Mouse (Mus musculus): ENCODE results near the gene Mapkap1.

DNA sequence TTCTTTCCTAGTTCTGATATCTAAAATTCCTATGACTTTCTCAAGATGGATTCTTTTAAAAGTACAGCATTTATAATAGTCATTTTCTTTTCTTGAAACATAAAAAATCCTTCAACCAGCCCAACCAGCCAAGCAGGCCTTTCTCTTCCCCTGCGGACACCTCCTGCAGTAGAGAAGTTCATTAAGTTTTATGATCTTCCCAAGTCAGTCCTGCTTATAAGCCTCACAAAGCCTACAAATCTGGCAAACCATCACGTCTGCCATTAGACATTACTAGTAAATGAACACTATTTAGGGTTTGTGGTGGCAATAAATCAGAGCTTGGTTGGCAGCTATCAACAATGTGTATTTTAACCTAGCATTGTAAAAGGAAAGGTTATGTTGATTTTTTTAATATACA, 39.5 kb upstream of the Mapkap1 start:
- no peak for TF ChIP-seq USF1 (IDR thresholded peaks at IDR 0.05; ENCODE audit: low read depth)
- no peak for TF ChIP-seq POLR2A (IDR thresholded peaks at IDR 0.05; ENCODE audit: insufficient read length, low read depth)
- no peak for TF ChIP-seq MYOG (IDR thresholded peaks at IDR 0.05; ENCODE audit: control insufficient read depth in 1 of 3, insufficient read depth in 1 of 3, insufficient read length in 2 of 3, low read depth in 2 of 3)
- no peak for TF ChIP-seq MYOD1 (IDR thresholded peaks at IDR 0.05; ENCODE audit: control insufficient read depth in 1 of 3, insufficient read length in 2 of 3, low read depth in 2 of 3)
- TF ChIP-seq E2F4 (IDR thresholded peaks at IDR 0.05; ENCODE audit: insufficient read depth), result no peak
- TF ChIP-seq SRF (IDR thresholded peaks at IDR 0.05; ENCODE audit: control insufficient read depth, insufficient read length, low read depth), result no peak
